8 mouse cellular contexts compared by ENCODE assay signal in genomic region chr10:44528291-44529082, GRCm38 (mm10). TPM values are rescaled to one million over a fixed set of nuclear protein-coding genes. Genes with fewer than 3 reads are reported as not detected.
DNase-seq lines count a peak whose midpoint lies in the region; ATAC-seq and TF ChIP-seq lines count a peak whose summit lies in the region.

Prdm1 (minus strand) TSS chr10:44528501.

- H3K9ac ChIP-seq in liver, adult 2 months (ENCODE audit: low read depth, low read length): 0 out of 2 replicates have a peak within 1 kb of the TSS, but pooled peaks have one; percentile 13
- no peak within 1 kb of the TSS for H3K9ac ChIP-seq in hindbrain, embryonic 12.5 days

- TF ChIP-seq CTCF in liver, adult 2 months (IDR thresholded peaks at IDR 0.05; ENCODE audit: low read depth, low read length): no peak
- TF ChIP-seq CTCF in bone marrow macrophage, adult 2 months (IDR thresholded peaks at IDR 0.05; ENCODE audit: low read depth, low read length): no peak

- no peak for TF ChIP-seq POLR2A in liver, adult 2 months (IDR thresholded peaks at IDR 0.05; ENCODE audit: extremely low read depth, insufficient read depth, low read length)
- TF ChIP-seq POLR2A in bone marrow macrophage, adult 2 months (IDR thresholded peaks at IDR 0.05; ENCODE audit: borderline replicate concordance, low read depth, low read length): no peak

- ATAC-seq in hindbrain, embryonic 12.5 days (ENCODE audit: low FRiP score): 0 out of 2 replicates have a peak, but pooled peaks have one; percentile 7
- no peak for ATAC-seq in frontal cortex, adult (ENCODE audit: low TSS enrichment)

- H3K9me3 ChIP-seq in hindbrain, embryonic 12.5 days (replicated peaks): no peaks in the 10 kb centered on the region

- peaks cover 5% of the 10 kb centered on the region; the same call in 1 of the 2 replicates for H3K4me1 ChIP-seq in liver, adult 2 months (ENCODE audit: control insufficient read depth, insufficient read depth, low read length)
- peaks cover 18% of the 10 kb centered on the region for H3K4me1 ChIP-seq in bone marrow macrophage, adult 2 months (ENCODE audit: control insufficient read depth, insufficient read depth, low read length)
- peaks cover 19% of the 10 kb centered on the region for H3K4me1 ChIP-seq in hindbrain, embryonic 12.5 days

- peak within 1 kb of the TSS; percentile 70 for H3K4me3 ChIP-seq in liver, adult 2 months (ENCODE audit: insufficient read depth, low read depth, low read length)
- H3K4me3 ChIP-seq in bone marrow macrophage, adult 2 months (ENCODE audit: insufficient read depth, low read length): peak within 1 kb of the TSS; percentile 74
- peak within 1 kb of the TSS; percentile 42 for H3K4me3 ChIP-seq in hindbrain, embryonic 12.5 days

- H3K27ac ChIP-seq in liver, adult 2 months (replicated peaks; ENCODE audit: insufficient read depth, low read depth, low read length): no peak within 1 kb of the TSS
- no peak within 1 kb of the TSS for H3K27ac ChIP-seq in bone marrow macrophage, adult 2 months (ENCODE audit: insufficient read depth, low read depth, low read length)
- H3K27ac ChIP-seq in hindbrain, embryonic 12.5 days: no peak within 1 kb of the TSS

- H3K79me2 ChIP-seq in liver, adult 2 months (ENCODE audit: control insufficient read depth, insufficient read depth, low read length): no peaks in the 10 kb centered on the region

- DNase-seq in liver, adult 2 months (ENCODE audit: extremely low read depth, low read depth, low spot score): no peak
- DNase-seq in liver: no peak
- DNase-seq in lung, postnatal 36 days: peak; percentile 18
- DNase-seq in frontal cortex, postnatal 14 days (ENCODE audit: low spot score in 2 of 2): no peak
- DNase-seq in spleen, postnatal 14 days (ENCODE audit: low spot score in 2 of 2): no peak

- WGBS in liver, adult 2 months: 10% methylated on average over 25 of the region's 25 CpGs
- WGBS in hindbrain, embryonic 12.5 days: 3% methylated on average over 25 of the region's 25 CpGs

- H3K36me3 ChIP-seq in liver, adult 2 months (ENCODE audit: control insufficient read depth, insufficient read depth, low read length): no peaks in the 10 kb centered on the region
- H3K36me3 ChIP-seq in hindbrain, embryonic 12.5 days: no peaks in the 10 kb centered on the region

- H3K27me3 ChIP-seq in liver, adult 2 months (ENCODE audit: control insufficient read depth, insufficient read depth, low read length): peaks cover 7% of the 10 kb centered on the region; the same call in 1 of the 2 replicates
- H3K27me3 ChIP-seq in hindbrain, embryonic 12.5 days: peaks cover 60% of the 10 kb centered on the region

- peak within 1 kb of the TSS; percentile 65 for H3K4me2 ChIP-seq in hindbrain, embryonic 12.5 days (replicated peaks)

RNA-seq across cellular contexts. Expression of gene Prdm1, which starts in this region (rescaled TPM):
- total RNA-seq in liver, adult 2 months (2014; rRNA removed): 0.28 and 0.47 TPM in 2 replicates
- polyA plus RNA-seq in liver, adult 2 months (2012; rRNA removed): 0.05 and 0.18 TPM in 2 replicates
- polyA plus RNA-seq in bone marrow macrophage, adult 2 months (2012; ENCODE audit: insufficient read depth, insufficient read length, missing spikeins): 13.0 and 15.8 TPM in 2 replicates
- 0.87 and 0.95 TPM in 2 replicates for polyA plus RNA-seq in hindbrain, embryonic 12.5 days (2016; fragmentation: Nextera tagmentation; extraction: Ambion mirVana)

Comparison
In these comparisons a context has a peak if more than half of its experiments do, and no peak if none do; other contexts are left out.
1. Peak in ATAC-seq, H3K4me3 ChIP-seq and H3K4me2 ChIP-seq in hindbrain, embryonic 12.5 days; RNA of the gene not detected or under 1 TPM.